Mouse (Mus musculus): ENCODE measurements around the gene Gm21797.
"Not testable (repeated sequence)": the region's sequence is repeated elsewhere in the genome, so short reads cannot be mapped to it uniquely, and the experiment has no call there.

Gene Gm21797

GRCm38 (mm10) chrY:40775665-40776064 is at the start of gene Gm21797:
TSS of gene Gm21797 (minus strand) at chrY:40775765.
- DNase-seq: not testable (repeated sequence)

DNA sequence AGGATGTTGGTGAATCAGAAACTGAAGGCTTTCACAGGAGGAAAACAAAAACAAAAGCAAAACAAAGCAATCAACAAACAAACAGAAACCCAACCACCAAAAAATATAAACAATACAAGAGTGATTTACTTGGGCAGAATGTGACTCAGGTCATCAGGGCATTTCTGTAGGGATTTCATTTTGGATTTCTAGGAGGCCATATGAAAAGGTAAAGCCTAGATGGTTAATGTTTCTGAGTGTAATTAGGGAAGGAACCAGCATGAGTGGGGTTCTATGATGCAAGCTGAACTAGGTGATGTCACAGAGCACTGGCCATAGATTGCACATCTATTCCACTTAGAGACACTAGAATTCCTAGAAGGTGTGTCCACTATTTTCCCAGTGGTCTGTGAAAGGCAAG is 29.0 kb upstream of the Gm21797 start, which contains the start of gene Gm20795:
TSS of gene Gm20795 (plus strand) at position 301 of the 400 bp plus-strand sequence.
- DNase-seq: not testable (repeated sequence)

Measured in B cell, adult 2 months (primary cell).